Mouse (Mus musculus) adrenal gland, adult 2 months (tissue): ENCODE measurements around the gene Gm10972. TPM values are rescaled to one million over a fixed set of nuclear protein-coding genes. Genes with fewer than 3 reads are reported as not detected.
A peak's percentile ranks its signal among the peaks of the same experiment; 100 is the strongest.
"Not testable (repeated sequence)": the region's sequence is repeated elsewhere in the genome, so short reads cannot be mapped to it uniquely, and the experiment has no call there.

Experiments used
- DNase-seq: peaks from one replicate; pipeline ENCODE4 v3.0.0; 2021
- polyA plus RNA-seq: library from polyadenylated mRNA; depleted of rRNA; stranded (reverse); fragments of >200 nt; gene quantifications from 2 replicates; pipeline ENCODE4 v1.2.3, GENCODE M21; 2012; rRNA removed
- total RNA-seq, 2 experiments: library from RNA; stranded (reverse); gene quantifications; 2 replicates each; pipeline ENCODE4 v1.2.3; 2021

Gene Gm10972
- total and polyA plus RNA-seq, 3 experiments: not detected

GRCm38 (mm10) chr3:94659142-94659748 is 16.3 kb downstream of the Gm10972 start:
- DNase-seq: peak; percentile 31

- not testable (repeated sequence) for DNase-seq
Observed at GRCm38 (mm10) chr3:94660841-94661240, 17.9 kb downstream of the Gm10972 start.

GRCm38 (mm10) chr3:94665060-94665802 is 22.3 kb downstream of the Gm10972 start:
- not testable (repeated sequence) for DNase-seq

GRCm38 (mm10) chr3:94665896-94666295 is 23.0 kb downstream of the Gm10972 start:
- not testable (repeated sequence) for DNase-seq

- DNase-seq: not testable (repeated sequence)
Observed at GRCm38 (mm10) chr3:94675101-94675500, 32.2 kb downstream of the Gm10972 start.

- DNase-seq: no peak
Observed at GRCm38 (mm10) chr3:94679351-94679841, 36.5 kb downstream of the Gm10972 start.

- not testable (repeated sequence) for DNase-seq
Observed at GRCm38 (mm10) chr3:94680032-94680431, 37.1 kb downstream of the Gm10972 start.

- peak; percentile 67 for DNase-seq
Observed at GRCm38 (mm10) chr3:94680783-94681182, 37.9 kb downstream of the Gm10972 start.

GRCm38 (mm10) chr3:94683646-94684045 is 40.7 kb downstream of the Gm10972 start:
- DNase-seq: no peak

GRCm38 (mm10) chr3:94685989-94686772 is 43.3 kb downstream of the Gm10972 start:
- DNase-seq: not testable (repeated sequence)

- not testable (repeated sequence) for DNase-seq
Observed at GRCm38 (mm10) chr3:94688698-94689097, 45.8 kb downstream of the Gm10972 start.

- DNase-seq: not testable (repeated sequence)
Observed at GRCm38 (mm10) chr3:94689195-94689594, 46.3 kb downstream of the Gm10972 start.

- not testable (repeated sequence) for DNase-seq
Observed at GRCm38 (mm10) chr3:94690162-94690561, 47.2 kb downstream of the Gm10972 start.

GRCm38 (mm10) chr3:94690616-94691247 is 47.8 kb downstream of the Gm10972 start:
- DNase-seq: peak; percentile 58

GRCm38 (mm10) chr3:94691694-94692093 is 48.8 kb downstream of the Gm10972 start:
- DNase-seq: not testable (repeated sequence)

Other genes with a start within 250 kb of the Gm10972 start
- gene Lingo4, start 244.6 kb upstream of the Gm10972 start, total RNA-seq: under 1 TPM; 0.26 to 0.62 TPM
- 0.22 and 0.37 TPM in 2 replicates for gene Lingo4, start 244.6 kb upstream of the Gm10972 start, polyA plus RNA-seq
- gene Tdrkh, start 229.8 kb upstream of the Gm10972 start, total RNA-seq: 10 to 100 TPM in 1 of 2 experiments, 1 to 10 TPM in 1; 6.4 to 14.7 TPM
- 0.23 and 0.24 TPM in 2 replicates for gene Tdrkh, start 229.8 kb upstream of the Gm10972 start, polyA plus RNA-seq
- 10 to 100 TPM; 46.4 to 84.5 TPM for gene Mrpl9, start 199.8 kb upstream of the Gm10972 start, total RNA-seq
- gene Mrpl9, start 199.8 kb upstream of the Gm10972 start, polyA plus RNA-seq: 16.4 and 18.0 TPM in 2 replicates
- gene Oaz3, start 199.2 kb upstream of the Gm10972 start, total RNA-seq: under 1 TPM in 1 of 2 experiments, not detected in 1; 0.24 TPM
- gene Oaz3, start 199.2 kb upstream of the Gm10972 start, polyA plus RNA-seq: 0.15 TPM in 1 of 2 replicates, not detected in the other
- gene Celf3, start 164.8 kb upstream of the Gm10972 start, total RNA-seq: 10 to 100 TPM; 17.6 to 27.7 TPM
- gene Celf3, start 164.8 kb upstream of the Gm10972 start, polyA plus RNA-seq: 62.2 and 77.6 TPM in 2 replicates
- gene Riiad1, start 162.8 kb upstream of the Gm10972 start, total RNA-seq: 1 to 10 TPM; 2.8 to 3.5 TPM
- gene Riiad1, start 162.8 kb upstream of the Gm10972 start, polyA plus RNA-seq: not detected in 2 replicates
- 10 to 100 TPM; 40.5 to 41.9 TPM for gene Snx27, start 60.4 kb upstream of the Gm10972 start, total RNA-seq
- 5.4 and 5.6 TPM in 2 replicates for gene Snx27, start 60.4 kb upstream of the Gm10972 start, polyA plus RNA-seq
- gene Tuft1, start 15.8 kb downstream of the Gm10972 start, total RNA-seq: 10 to 100 TPM; 13.2 to 13.8 TPM
- gene Tuft1, start 15.8 kb downstream of the Gm10972 start, polyA plus RNA-seq: 6.8 and 7.1 TPM in 2 replicates
- 10 to 100 TPM; 10.5 to 15.3 TPM for gene Selenbp2, start 50.4 kb downstream of the Gm10972 start, total RNA-seq
- 0.33 and 1.5 TPM in 2 replicates for gene Selenbp2, start 50.4 kb downstream of the Gm10972 start, polyA plus RNA-seq
- gene Cgn, start 143.4 kb downstream of the Gm10972 start, total RNA-seq: 1 to 10 TPM; 1.2 to 1.4 TPM
- 0.18 and 0.28 TPM in 2 replicates for gene Cgn, start 143.4 kb downstream of the Gm10972 start, polyA plus RNA-seq
- gene Pogz, start 194.5 kb downstream of the Gm10972 start, total RNA-seq: 10 to 100 TPM; 27.0 to 36.2 TPM
- 27.6 and 35.8 TPM in 2 replicates for gene Pogz, start 194.5 kb downstream of the Gm10972 start, polyA plus RNA-seq
- gene Psmb4, start 243.8 kb downstream of the Gm10972 start, total RNA-seq: 100 to 1,000 TPM; 203 to 297 TPM
- 236 and 248 TPM in 2 replicates for gene Psmb4, start 243.8 kb downstream of the Gm10972 start, polyA plus RNA-seq